Mouse (Mus musculus) heart, embryonic 16.5 days (tissue): ENCODE data around the gene Acot6. TPM values are rescaled to one million over a fixed set of nuclear protein-coding genes. Genes with fewer than 3 reads are reported as not detected.
A peak's percentile ranks its signal among the peaks of the same experiment; 100 is the strongest.

Source experiments
- ATAC-seq: fragments of 200-750 bp; cut with Nextera tagmentation; replicated peaks from 2 replicates; pipeline ENCODE4 v1.8.0; 2017; ENCODE audit warnings: moderate number of reproducible peaks; ENCODE audit not compliant: insufficient read depth, low FRiP score; ENCODE audit errors: extremely low read depth
- H3K27ac ChIP-seq: fragments of 300-500 bp; sonication (generic); 2 replicates; pipeline ENCODE4 v1.5.1; 2014; ENCODE audit warnings: mild to moderate bottlenecking, low read length, control low read depth, moderate library complexity
- H3K27me3 ChIP-seq: fragments of 300-500 bp; sonication (generic); 2 replicates; pipeline ENCODE4 v1.6.1; 2014; ENCODE audit warnings: low read length, mixed read lengths; ENCODE audit not compliant: control insufficient read depth, insufficient read depth
- H3K36me3 ChIP-seq: fragments of 300-500 bp; sonication (generic); 2 replicates; pipeline ENCODE4 v1.6.1; 2014; ENCODE audit not compliant: control insufficient read depth, insufficient read depth
- H3K4me1 ChIP-seq: fragments of 300-500 bp; sonication (generic); 2 replicates; pipeline ENCODE4 v1.6.1; 2014; ENCODE audit warnings: low read length, mixed read lengths; ENCODE audit not compliant: control insufficient read depth, insufficient read depth
- H3K4me2 ChIP-seq: fragments of 300-500 bp; sonication (generic); 2 replicates; pipeline ENCODE4 v1.6.1; 2014; ENCODE audit warnings: low read depth, mild to moderate bottlenecking, control low read depth, low read length
- H3K4me3 ChIP-seq: fragments of 300-500 bp; sonication (generic); 2 replicates; pipeline ENCODE4 v1.5.1; 2014; ENCODE audit warnings: mild to moderate bottlenecking, control low read depth, low read length
- H3K9ac ChIP-seq: fragments of 300-500 bp; sonication (generic); 2 replicates; pipeline ENCODE4 v1.6.1; 2014; ENCODE audit warnings: low read length, control low read depth
- H3K9me3 ChIP-seq: fragments of 300-500 bp; sonication (generic); replicated peaks from 2 replicates; pipeline ENCODE4 v1.6.1; 2016; ENCODE audit warnings: low read length; ENCODE audit not compliant: control insufficient read depth
- WGBS: fragments of 180-500 bp; shearing (Covaris S2); extraction: QIAGEN DNeasy Blood & Tissue Kit; methylation state at CpG from one replicate; pipeline ENCODE4 v1.1.7; 2014; 5-methylcytosine and 5-hydroxymethylcytosine counted together
- polyA plus RNA-seq: library from polyadenylated mRNA; unstranded; fragments of >200 nt; fragmentation: Nextera tagmentation; extraction: Ambion mirVana; gene quantifications from 2 replicates; pipeline ENCODE4 v1.2.1, GENCODE M21; 2015

Gene Acot6
- polyA plus RNA-seq, 1 experiment from 2014 or later, result 1.3 TPM

DNA sequence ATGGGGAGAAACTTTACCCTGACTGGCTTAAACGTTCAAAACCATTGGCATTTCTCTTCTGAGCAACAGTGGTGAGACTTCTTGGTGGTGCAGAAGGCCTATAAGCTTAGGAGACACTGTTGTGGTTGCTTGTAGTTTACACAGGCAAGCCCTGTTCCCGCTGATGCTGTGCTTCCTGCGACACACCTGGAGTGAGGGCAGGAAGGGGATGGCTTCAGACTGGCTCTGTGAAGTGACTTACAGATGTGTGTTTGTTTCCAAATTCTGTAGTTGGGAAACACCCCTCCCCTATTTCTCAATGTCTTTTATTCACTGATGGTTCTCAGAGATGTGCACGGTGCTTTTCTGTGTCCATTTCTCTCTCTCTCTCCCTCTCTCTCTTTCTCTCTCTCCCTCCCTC lies 39.7 kb downstream of the Acot6 start:
- WGBS, result 69% methylated on average over 4 of the region's 4 CpGs
- Histone ChIP-seq H3K4me2 (no peak overlapping the region), H3K9ac (no peak overlapping the region)

DNA sequence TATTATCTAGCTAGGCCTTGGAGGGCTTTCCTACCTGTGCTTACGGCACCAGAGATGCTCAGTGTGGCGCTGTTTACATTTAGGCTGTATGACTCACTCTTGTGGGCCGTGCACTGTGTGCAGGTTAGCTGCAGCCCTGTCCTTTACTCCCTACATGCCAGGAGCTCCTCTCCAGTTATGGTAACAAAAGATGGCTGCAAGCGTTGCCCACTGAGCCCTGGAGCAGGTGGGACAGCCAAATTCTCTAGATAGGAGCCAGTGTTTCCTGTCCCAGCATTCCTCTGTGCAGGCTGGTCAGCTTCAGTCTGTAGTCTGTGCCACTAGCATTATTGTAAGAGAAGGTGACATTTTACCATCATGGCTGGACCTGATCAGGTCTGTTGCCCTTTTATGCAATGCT lies 40.8 kb downstream of the Acot6 start:
- Histone ChIP-seq H3K4me3 (no peak overlapping the region), H3K36me3 (peaks cover under 1% of the 10 kb centered on the region; the same call in 1 of the 2 replicates), H3K27ac (no peak overlapping the region), H3K4me1 (no peaks in the 10 kb centered on the region), H3K9me3 (no peaks in the 10 kb centered on the region), H3K4me2 (no peak overlapping the region), H3K27me3 (no peaks in the 10 kb centered on the region), H3K9ac (no peak overlapping the region)
- 76% methylated on average over 4 of the region's 4 CpGs for WGBS
- ATAC-seq, result no peak

More for the DNA sequence above, 39.7 kb downstream of the Acot6 start:
- no peak for ATAC-seq
- no peak overlapping the region for H3K27ac ChIP-seq
- no peaks in the 10 kb centered on the region for H3K27me3 ChIP-seq
- H3K4me1 ChIP-seq, result no peaks in the 10 kb centered on the region
- no peak overlapping the region for H3K4me3 ChIP-seq
- peaks cover 4% of the 10 kb centered on the region; the same call in 1 of the 2 replicates for H3K36me3 ChIP-seq
- no peaks in the 10 kb centered on the region for H3K9me3 ChIP-seq

DNA sequence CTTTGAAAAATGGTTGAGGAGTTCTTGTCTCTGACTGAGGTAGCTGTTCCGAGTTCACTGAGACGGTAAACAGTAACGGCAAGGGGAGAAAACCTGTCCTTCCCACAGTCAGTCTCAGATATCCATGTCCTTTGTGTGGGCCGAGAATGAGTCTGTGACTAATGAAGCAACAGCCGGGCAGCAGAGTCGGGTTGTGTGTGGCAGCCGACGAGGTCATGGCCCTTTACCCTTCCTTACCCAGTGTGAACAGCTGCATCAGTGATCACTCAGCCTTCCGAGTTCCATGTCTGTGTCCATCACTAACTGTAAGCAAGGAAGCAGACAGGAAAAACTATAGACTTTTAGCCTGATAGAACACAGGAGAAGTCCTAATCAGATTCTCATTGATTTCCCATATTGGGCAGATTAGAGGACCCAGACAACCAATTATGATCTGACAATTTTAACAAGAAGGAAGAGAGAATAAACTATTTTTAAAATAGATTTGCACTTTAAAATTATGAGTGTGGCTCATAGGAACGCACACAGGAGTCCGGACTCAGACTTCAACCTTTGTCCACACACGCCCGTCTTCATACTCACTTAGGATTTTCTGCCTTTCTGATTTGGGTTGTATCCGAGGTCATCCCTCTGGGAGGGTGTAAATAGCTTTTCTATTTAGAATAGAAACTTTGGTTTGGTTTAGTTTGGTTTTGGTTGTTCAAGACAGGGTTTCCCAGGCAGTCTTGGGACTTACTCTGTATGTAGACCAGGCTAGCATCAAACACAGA lies 42.0 kb downstream of the Acot6 start:
- Histone ChIP-seq H3K27ac (no peak overlapping the region), H3K9ac (no peak overlapping the region), H3K27me3 (no peaks in the 10 kb centered on the region), H3K36me3 (no peaks in the 10 kb centered on the region; the same call in 1 of the 2 replicates), H3K4me2 (no peak overlapping the region), H3K4me3 (no peak overlapping the region), H3K4me1 (no peaks in the 10 kb centered on the region), H3K9me3 (no peaks in the 10 kb centered on the region)
- no peak for ATAC-seq
- WGBS, result 71% methylated on average over 14 of the region's 14 CpGs

DNA sequence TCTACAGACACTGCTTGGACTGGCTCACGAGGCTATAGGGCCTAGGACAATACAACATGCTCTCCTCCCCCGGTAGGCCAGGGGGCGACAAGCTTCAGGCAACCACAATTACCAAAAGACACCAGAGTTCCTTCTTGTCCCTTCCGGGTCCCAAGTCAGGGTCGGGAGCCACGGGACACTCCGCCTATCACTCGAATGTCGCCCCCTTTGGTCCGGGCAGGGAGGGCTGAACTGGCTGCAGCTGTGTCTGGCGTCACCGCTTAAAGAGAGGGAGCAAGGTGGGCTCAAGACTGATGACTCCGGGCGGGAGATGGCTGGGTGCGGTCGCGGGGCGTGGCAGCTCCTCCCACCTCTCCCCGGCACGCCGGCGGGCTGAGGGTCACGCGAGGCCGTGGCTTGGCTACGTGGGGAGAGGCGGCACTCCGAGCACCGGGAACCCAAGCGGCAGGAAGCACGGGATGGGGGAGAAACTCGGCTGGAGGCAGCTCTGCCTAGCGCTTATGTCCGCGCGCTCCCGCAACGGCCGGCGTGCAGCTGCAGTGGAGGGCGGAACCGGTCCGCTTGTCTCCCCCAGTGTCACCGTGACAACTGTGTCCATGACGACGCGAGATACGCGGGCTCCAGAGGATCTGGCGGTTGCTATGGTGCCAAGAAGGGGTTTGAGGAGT lies 47.6 kb downstream of the Acot6 start, which contains the start of gene Pnma1:
Pnma1 (minus strand) TSS at position 536 of the 668 bp plus-strand sequence.
- Histone ChIP-seq H3K36me3 (peaks cover 12% of the 10 kb centered on the region), H3K4me1 (peaks cover 24% of the 10 kb centered on the region), H3K27me3 (no peaks in the 10 kb centered on the region), H3K4me3 (peak within 1 kb of the TSS; percentile 72), H3K9me3 (no peaks in the 10 kb centered on the region), H3K27ac (no peak within 1 kb of the TSS; the same call in 1 of the 2 replicates), H3K4me2 (peak within 1 kb of the TSS; percentile 98), H3K9ac (peak within 1 kb of the TSS; percentile 76)
- ATAC-seq, result peak; percentile 80
- 2% methylated on average over 48 of the region's 50 CpGs for WGBS

DNA sequence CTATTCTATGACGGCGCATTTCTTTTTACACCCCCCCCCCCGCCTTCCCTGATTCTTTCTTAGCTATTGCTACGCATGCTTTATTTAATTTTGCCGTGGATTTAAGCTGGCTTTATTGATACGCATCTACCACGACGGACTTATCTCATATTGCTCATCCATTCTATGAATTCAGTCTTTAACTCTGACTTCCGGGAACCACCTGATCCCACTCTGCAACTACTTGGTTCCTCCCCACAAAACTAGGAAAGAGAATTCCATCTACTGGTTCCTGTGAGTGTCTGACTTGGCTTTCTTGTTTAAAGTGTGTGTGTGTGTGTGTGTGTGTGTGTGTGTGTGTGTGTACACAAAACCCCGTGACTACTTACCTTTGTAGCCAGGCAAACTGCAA lies 48.2 kb downstream of the Acot6 start:
- Histone ChIP-seq H3K4me1 (peaks cover 24% of the 10 kb centered on the region), H3K27me3 (no peaks in the 10 kb centered on the region), H3K9ac (peak overlapping the region; percentile 76), H3K4me2 (peak overlapping the region; percentile 98), H3K9me3 (no peaks in the 10 kb centered on the region), H3K4me3 (peak overlapping the region; percentile 72), H3K27ac (no peak overlapping the region), H3K36me3 (peaks cover 17% of the 10 kb centered on the region)
- no peak for ATAC-seq
- 17% methylated on average over 10 of the region's 10 CpGs for WGBS

DNA sequence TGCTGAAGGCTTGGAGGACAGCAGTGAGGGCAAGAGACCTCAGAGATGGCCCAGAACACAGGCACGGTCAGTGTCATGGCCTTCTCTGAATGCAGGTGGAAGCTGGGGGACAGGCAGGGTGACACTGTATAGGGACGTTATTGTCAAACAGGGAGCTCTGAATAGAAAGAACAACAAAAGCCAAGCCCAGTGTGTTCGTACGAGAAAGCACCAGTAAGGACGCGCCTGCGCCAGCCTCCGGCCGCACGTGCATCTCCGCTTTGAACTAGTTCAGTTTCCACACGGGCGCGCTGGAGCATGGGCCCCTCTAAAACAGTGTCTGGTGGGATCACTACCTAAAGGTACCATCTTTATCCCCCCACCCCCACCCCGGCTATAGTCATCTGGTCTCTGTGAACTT lies 49.5 kb downstream of the Acot6 start:
- no peaks in the 10 kb centered on the region for H3K27me3 ChIP-seq
- 93% methylated on average over 15 of the region's 15 CpGs for WGBS
- no peaks in the 10 kb centered on the region for H3K9me3 ChIP-seq
- no peak overlapping the region for H3K4me2 ChIP-seq
- no peak overlapping the region for H3K9ac ChIP-seq
- H3K27ac ChIP-seq, result no peak overlapping the region
- peaks cover 26% of the 10 kb centered on the region for H3K4me1 ChIP-seq
- ATAC-seq, result no peak
- H3K36me3 ChIP-seq, result peaks cover 18% of the 10 kb centered on the region
- H3K4me3 ChIP-seq, result no peak overlapping the region

DNA sequence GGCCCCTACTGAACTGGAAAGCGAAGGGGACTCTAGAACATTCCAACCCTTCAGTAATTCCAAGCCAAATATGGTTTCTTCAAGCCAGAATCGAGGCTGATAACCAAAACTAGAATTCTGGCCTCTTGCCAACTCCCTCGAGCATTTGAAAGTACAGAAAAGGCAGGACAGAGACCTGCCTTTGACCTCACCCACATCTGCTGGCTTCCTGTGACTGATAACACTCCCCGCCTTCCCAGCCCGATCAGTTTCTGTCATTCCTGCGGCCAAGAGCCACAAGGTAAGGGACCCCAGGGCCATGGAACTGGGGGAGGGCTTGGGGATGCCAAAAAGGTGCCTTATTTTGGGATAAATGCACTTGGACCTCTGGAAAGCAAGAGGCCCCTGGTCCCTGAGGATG lies 50.5 kb downstream of the Acot6 start:
- no peak for ATAC-seq
- H3K9me3 ChIP-seq, result no peaks in the 10 kb centered on the region
- peaks cover 19% of the 10 kb centered on the region for H3K36me3 ChIP-seq
- 15% methylated on average over 6 of the region's 6 CpGs for WGBS
- no peak overlapping the region for H3K4me2 ChIP-seq
- H3K4me3 ChIP-seq, result no peak overlapping the region
- no peak overlapping the region for H3K9ac ChIP-seq
- no peaks in the 10 kb centered on the region for H3K27me3 ChIP-seq
- H3K27ac ChIP-seq, result no peak overlapping the region
- H3K4me1 ChIP-seq, result peaks cover 32% of the 10 kb centered on the region

DNA sequence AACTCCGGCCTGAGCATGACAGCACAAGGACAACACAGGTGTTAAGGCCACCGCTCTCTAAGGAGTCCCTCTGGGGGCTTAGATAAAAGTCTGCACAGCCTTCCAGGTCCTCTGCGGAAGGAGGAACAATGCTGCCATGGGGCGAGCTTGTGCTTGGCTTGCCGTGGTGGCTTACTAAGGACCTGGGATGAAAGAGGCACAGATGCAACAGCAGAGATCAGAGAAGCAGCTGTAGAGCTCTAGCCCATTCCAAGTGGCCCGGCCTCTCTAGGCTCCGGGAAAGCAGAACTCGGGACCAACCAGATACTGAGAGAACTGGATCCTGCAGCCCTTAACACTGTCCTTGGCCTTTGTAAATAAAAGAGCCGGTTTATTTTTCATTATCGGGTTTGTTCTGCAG lies 51.5 kb downstream of the Acot6 start:
- H3K27ac ChIP-seq, result no peak overlapping the region
- no peak for ATAC-seq
- no peaks in the 10 kb centered on the region for H3K27me3 ChIP-seq
- H3K9ac ChIP-seq, result no peak overlapping the region
- WGBS, result 73% methylated on average over 10 of the region's 10 CpGs
- peaks cover 34% of the 10 kb centered on the region for H3K4me1 ChIP-seq
- peaks cover 27% of the 10 kb centered on the region for H3K36me3 ChIP-seq
- H3K4me2 ChIP-seq, result no peak overlapping the region
- H3K9me3 ChIP-seq, result no peaks in the 10 kb centered on the region
- no peak overlapping the region for H3K4me3 ChIP-seq
